Mouse (Mus musculus) kidney, postnatal 0 days (tissue): ENCODE results near the gene Tmem97. TPM values are rescaled to one million over a fixed set of nuclear protein-coding genes. Genes with fewer than 3 reads are reported as not detected.

ENCODE experiments used
- ATAC-seq: fragments of 200-750 bp; cut with Nextera tagmentation; replicated peaks from 2 replicates; pipeline ENCODE4 v1.8.0; 2017; ENCODE audit warnings: low read depth, moderate number of reproducible peaks, moderate TSS enrichment, moderate library complexity; ENCODE audit not compliant: low FRiP score
- DNase-seq: peaks from one replicate; pipeline ENCODE4 v3.0.0-alpha.2; 2016; ENCODE audit warnings: low spot score
- H3K27ac ChIP-seq: fragments of 300-500 bp; sonication (generic); 2 replicates; pipeline ENCODE4 v1.5.1; 2014; ENCODE audit warnings: mild to moderate bottlenecking
- H3K27me3 ChIP-seq: fragments of 300-500 bp; sonication (generic); 2 replicates; pipeline ENCODE4 v1.6.1; 2014; ENCODE audit warnings: low read length, mixed read lengths; ENCODE audit not compliant: insufficient read depth
- H3K36me3 ChIP-seq: fragments of 300-500 bp; sonication (generic); 2 replicates; pipeline ENCODE4 v1.6.1; 2014; ENCODE audit warnings: low read length, mixed read lengths; ENCODE audit not compliant: insufficient read depth
- H3K4me1 ChIP-seq: fragments of 300-500 bp; sonication (generic); replicated peaks from 2 replicates; pipeline ENCODE4 v1.6.1; 2014; ENCODE audit warnings: antibody characterized with exemption, low read length, mixed read lengths; ENCODE audit not compliant: insufficient read depth
- H3K4me2 ChIP-seq: fragments of 300-500 bp; sonication (generic); 2 replicates; pipeline ENCODE4 v1.6.1; 2014; ENCODE audit warnings: mild to moderate bottlenecking, low read length, moderate library complexity, mixed read lengths
- H3K4me3 ChIP-seq: fragments of 300-500 bp; sonication (generic); replicated peaks from 2 replicates; pipeline ENCODE4 v1.5.1; 2014; ENCODE audit warnings: low read depth, low read length
- H3K9ac ChIP-seq: fragments of 300-500 bp; sonication (generic); 2 replicates; pipeline ENCODE4 v1.6.1; 2014; ENCODE audit warnings: low read depth, low read length
- H3K9me3 ChIP-seq: fragments of 300-500 bp; sonication (generic); replicated peaks from 2 replicates; pipeline ENCODE4 v1.6.1; 2016; ENCODE audit warnings: low read length, inconsistent platforms, mixed read lengths
- CTCF ChIP-seq: IDR thresholded peaks from 2 replicates; pipeline ENCODE4 v1.5.1; 2016; ENCODE audit warnings: antibody characterized with exemption, low read depth, mild to moderate bottlenecking, moderate library complexity
- WGBS: fragments of 180-500 bp; shearing (Covaris S2); extraction: QIAGEN DNeasy Blood & Tissue Kit; methylation state at CpG from one replicate; pipeline ENCODE4 v1.1.7; 2014; 5-methylcytosine and 5-hydroxymethylcytosine counted together
- polyA plus RNA-seq: library from polyadenylated mRNA; unstranded; fragments of >200 nt; fragmentation: Nextera tagmentation; extraction: Ambion mirVana; gene quantifications from 2 replicates; pipeline ENCODE4 v1.2.1, GENCODE M21; 2015

Gene Tmem97
- polyA plus RNA-seq, 1 experiment from 2014 or later = 61.0 TPM

DNA sequence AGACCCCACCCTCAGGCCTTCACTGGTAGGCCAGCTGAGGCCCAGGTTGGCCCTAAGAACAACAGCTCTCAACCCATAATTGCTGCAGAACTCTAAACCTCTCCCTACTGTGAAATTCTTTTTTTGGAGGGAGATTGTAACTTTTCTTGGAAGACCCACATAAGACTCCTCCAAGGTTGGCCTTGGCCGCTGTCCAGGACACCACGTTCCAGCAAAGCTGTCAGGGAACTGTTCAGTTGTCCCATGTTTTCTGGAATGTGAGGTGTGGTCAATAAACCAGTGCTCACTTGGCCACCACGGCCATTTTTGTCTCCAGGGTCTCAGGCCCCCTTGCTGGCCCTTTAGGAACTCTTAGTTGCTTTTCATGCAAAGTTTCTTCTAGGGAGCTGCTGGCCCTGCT, 28.7 kb downstream of the Tmem97 start:
- H3K36me3 ChIP-seq = peaks cover 71% of the 10 kb centered on the region
- H3K4me2 ChIP-seq = no peak overlapping the region
- no peak overlapping the region for H3K9ac ChIP-seq
- 78% methylated on average over 3 of the region's 3 CpGs for WGBS
- DNase-seq (no peak), ATAC-seq (no peak)
- H3K27ac ChIP-seq = no peak overlapping the region
- no peaks in the 10 kb centered on the region for H3K9me3 ChIP-seq
- no peak for TF ChIP-seq CTCF
- H3K27me3 ChIP-seq = no peaks in the 10 kb centered on the region
- H3K4me3 ChIP-seq = no peak overlapping the region
- no peaks in the 10 kb centered on the region for H3K4me1 ChIP-seq

DNA sequence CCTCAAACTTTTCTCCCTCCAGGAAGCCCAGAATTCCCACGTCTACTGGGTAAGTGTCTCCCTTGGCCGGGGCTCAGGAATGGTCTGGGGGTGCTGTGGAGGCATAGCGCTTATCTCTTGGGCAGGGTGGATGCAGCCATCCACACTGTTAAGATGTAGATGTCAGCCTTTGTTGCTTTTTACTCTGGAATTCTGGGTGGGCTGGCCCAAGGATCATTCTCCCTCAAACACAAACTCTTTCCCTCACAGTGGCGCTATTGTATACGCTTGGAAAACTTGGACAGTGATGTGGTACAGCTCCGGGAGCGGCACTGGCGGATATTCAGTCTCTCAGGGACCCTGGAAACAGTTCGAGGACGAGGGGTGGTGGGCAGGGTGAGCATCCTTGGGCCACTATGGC, 31.6 kb downstream of the Tmem97 start:
- ATAC-seq (no peak), DNase-seq (no peak)
- Histone ChIP-seq H3K4me3 (no peak overlapping the region), H3K36me3 (peaks cover 72% of the 10 kb centered on the region), H3K9ac (no peak overlapping the region), H3K4me2 (no peak overlapping the region), H3K27me3 (no peaks in the 10 kb centered on the region), H3K9me3 (no peaks in the 10 kb centered on the region), H3K4me1 (no peaks in the 10 kb centered on the region), H3K27ac (no peak overlapping the region)
- TF ChIP-seq CTCF = no peak
- 88% methylated on average over 10 of the region's 10 CpGs for WGBS

DNA sequence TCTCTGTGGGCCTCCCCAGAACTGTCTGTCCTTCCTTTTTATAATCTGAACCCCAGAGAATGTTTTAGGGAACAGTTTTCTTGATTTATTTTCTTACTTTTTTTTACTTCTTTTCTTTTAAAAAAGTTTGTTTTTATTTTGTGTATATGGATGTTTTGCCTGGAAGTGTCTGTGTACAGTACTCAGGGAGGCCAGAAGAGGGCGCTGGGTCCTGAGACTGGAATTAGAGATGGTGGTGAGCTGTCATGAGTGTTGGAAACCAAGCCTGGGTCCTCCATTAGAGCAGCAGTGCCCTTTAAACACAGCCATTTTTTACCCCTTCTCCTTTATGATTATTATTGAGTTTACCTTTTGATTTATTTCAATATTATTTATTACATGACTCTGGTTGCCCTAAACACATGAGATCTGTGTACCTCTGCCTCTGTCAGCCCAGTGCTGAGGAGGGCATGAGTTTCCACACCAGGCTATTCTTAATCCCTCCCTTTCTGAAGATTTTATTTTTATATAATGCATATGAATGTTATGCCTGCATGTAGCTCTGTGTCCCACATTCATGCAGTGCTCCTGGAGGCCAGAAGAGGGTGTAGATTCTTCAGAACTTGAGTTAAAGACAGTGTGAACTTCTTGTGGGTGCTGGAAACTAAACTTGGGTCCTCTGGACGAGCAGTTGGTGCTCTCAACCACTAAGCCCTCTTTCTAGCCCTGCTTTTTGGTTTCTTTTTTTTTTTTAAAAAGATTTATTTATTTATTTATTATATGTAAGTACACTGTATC, 34.8 kb downstream of the Tmem97 start:
- Histone ChIP-seq H3K27me3 (no peaks in the 10 kb centered on the region), H3K4me3 (no peak overlapping the region), H3K27ac (no peak overlapping the region), H3K4me1 (peaks cover 11% of the 10 kb centered on the region; the same call in 1 of the 2 replicates), H3K9me3 (no peaks in the 10 kb centered on the region), H3K4me2 (no peak overlapping the region), H3K36me3 (peaks cover 44% of the 10 kb centered on the region), H3K9ac (no peak overlapping the region)
- DNase-seq (peak; percentile 22), ATAC-seq (no peak)
- peak; percentile 45 for TF ChIP-seq CTCF
- WGBS = 66% methylated on average over 2 of the region's 2 CpGs

DNA sequence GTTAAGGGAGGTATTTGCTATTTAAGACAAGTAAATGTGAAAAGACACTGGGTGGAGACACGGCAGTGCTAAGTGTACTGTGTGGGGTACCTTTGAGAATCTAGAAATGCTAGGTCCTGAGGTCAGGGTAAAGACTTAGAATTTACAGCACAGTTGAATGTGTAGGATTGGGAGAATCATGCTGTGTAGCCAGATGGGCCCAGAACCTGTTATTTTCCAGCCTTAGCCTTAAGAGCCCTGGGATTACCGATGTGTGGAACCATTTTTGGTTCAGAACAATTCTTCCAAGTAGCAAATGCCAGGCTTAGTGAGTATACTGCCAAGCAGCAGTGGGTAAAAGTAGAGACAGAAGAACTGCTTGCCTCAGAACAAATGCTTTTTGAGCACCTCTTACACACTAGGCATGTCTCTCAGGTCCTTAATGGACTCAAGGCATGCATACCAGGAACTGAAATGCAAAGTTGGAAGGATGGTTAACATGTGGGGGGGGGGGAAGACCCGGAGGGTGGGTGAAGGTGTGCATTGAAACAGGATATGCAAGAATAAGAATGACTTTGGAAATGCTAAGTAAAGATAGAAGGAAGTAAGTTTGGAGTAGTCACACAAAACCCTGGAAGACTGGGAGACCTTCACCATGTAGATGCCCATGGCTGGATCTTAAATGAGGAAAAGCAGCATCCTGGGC, 37.3 kb downstream of the Tmem97 start:
- peaks cover 29% of the 10 kb centered on the region for H3K36me3 ChIP-seq
- WGBS = 67% methylated on average over 3 of the region's 3 CpGs
- peaks cover 11% of the 10 kb centered on the region; the same call in 1 of the 2 replicates for H3K4me1 ChIP-seq
- no peak for ATAC-seq
- no peak for DNase-seq
- no peak overlapping the region for H3K27ac ChIP-seq
- H3K4me3 ChIP-seq = peak overlapping the region; percentile 82
- peak overlapping the region; percentile 88 for H3K4me2 ChIP-seq
- no peak for TF ChIP-seq CTCF
- no peaks in the 10 kb centered on the region for H3K9me3 ChIP-seq
- H3K27me3 ChIP-seq = no peaks in the 10 kb centered on the region
- peak overlapping the region; percentile 93; the same call in 1 of the 2 replicates for H3K9ac ChIP-seq

DNA sequence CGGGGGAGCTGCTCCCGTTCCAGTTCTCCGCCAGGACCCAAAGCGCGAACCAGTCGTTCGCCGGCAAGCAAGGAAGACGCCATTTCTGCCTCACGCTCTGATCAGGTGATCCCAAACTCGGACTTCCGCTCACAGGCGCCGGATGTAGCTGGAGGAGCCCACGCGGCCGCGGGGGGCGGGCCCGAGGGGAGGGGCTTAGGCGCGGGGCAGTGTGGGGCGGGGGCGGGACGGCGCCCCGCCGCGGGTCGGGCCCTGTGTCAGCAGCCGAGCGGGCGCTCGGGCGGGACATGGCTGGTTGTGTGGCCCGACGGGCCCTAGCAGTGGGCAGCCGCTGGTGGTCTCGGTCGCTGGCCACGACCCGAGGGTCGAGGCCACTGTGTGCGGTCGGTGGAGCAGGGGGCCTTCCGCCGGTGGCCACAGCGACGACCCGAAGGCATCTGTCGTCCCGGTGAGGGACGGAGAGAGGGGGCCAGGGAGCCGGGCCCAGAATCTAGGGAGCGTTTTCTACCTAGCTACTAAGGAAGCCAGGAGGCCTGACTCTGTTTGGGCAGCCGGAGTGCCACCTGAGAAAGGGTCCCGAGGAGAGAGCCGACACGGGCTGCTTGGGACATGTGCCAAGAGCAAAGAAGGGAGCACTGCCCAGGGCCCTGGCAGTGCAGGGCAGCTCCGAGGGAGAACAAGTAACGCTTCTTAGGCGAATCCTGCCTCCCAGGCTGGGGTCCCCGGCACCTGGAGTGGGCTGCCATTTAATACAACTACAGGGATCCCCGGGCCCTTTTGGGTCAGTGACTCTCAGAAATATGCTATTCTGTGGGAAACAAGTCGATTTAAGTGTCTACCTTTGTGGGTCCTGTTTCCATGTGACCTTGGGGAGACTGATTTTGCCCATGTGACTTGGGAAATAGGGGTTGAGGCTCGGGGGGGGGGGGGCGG, 38.3 kb downstream of the Tmem97 start, which contains the start of the genes Tmem199 and Poldip2:
Gene Tmem199 (minus strand): TSS at position 148 of the 933 bp plus-strand sequence.
Gene Poldip2 (plus strand): TSS at position 169 of the 933 bp plus-strand sequence.
- H3K36me3 ChIP-seq = peaks cover 31% of the 10 kb centered on the region

More for the DNA sequence above, 38.3 kb downstream of the Tmem97 start, which contains the start of the genes Tmem199 and Poldip2:
- H3K9ac ChIP-seq = peak within 1 kb of the TSS; percentile 93
- H3K27me3 ChIP-seq = no peaks in the 10 kb centered on the region
- H3K4me2 ChIP-seq = peak within 1 kb of the TSS; percentile 88
- H3K4me3 ChIP-seq = peak within 1 kb of the TSS; percentile 82
- H3K27ac ChIP-seq = peak within 1 kb of the TSS; percentile 89
- DNase-seq = peak; percentile 97
- under 1% methylated on average over 64 of the region's 67 CpGs for WGBS
- no peak; the same call in 1 of the 2 replicates for TF ChIP-seq CTCF
- ATAC-seq = peak; percentile 95
- peaks cover 11% of the 10 kb centered on the region; the same call in 1 of the 2 replicates for H3K4me1 ChIP-seq
- H3K9me3 ChIP-seq = no peaks in the 10 kb centered on the region
